8 mouse cellular contexts compared by ENCODE assay signal in the genomic region with DNA sequence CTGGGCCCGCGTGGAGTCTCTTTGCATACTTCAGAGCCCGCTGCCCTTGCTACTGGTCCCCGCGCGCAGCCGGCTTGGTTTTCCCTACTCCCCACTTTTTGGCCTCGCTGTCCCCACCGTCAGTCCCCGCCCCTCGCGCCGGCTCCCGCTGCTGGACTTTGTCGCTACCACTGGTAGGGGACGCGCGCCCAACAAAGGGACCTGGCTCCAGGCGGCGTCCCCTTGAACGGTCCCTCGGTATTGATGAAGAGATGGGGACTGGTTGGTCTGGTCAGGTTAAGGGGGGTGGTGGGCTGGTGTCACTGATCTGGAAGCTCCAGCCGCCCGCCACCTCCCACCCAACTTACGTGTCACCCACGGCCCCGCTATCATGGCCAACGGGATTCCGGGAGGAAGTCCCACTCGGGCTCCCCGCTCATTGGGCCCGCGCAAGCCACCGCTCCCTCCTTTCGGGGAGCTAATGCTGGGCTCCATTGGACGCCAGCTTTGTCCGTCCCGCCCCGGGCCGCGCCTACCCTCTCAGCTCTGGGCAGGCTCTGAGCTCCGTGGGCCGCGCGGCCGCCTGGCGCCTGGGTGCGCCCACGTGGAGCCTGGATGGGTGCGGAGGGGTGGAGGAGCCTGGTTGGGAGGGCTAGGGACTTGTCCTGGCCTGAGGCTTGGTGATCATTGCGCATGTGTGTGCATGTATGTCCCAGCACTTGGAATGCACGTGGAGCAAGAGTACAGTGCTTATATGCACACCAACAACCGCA. TPM values are rescaled to one million over a fixed set of nuclear protein-coding genes. Genes with fewer than 3 reads are reported as not detected.
DNase-seq lines count a peak whose midpoint lies in the region; ATAC-seq lines count a peak whose summit lies in the region.

A gene (minus strand): TSS at position 399 of the 752 bp plus-strand sequence.

- H3K27me3 ChIP-seq in hindbrain, embryonic 15.5 days, result no peaks in the 10 kb centered on the region

- DNase-seq in T-cell, adult 2 months (ENCODE audit: low spot score), result peak; percentile 79
- DNase-seq in cerebellum, postnatal 36 days, result peak; percentile 77 to 86
- peak; percentile 92 to 94 for DNase-seq in frontal cortex, postnatal 36 days (ENCODE audit: low spot score in 2 of 2)
- DNase-seq in left cerebral cortex, adult 11 months (ENCODE audit: low spot score), result peak; percentile 87
- DNase-seq in lung, postnatal 4 days, result peak; percentile 94 to 97
- DNase-seq in retina, postnatal 7 days (ENCODE audit: low read depth, low spot score), result peak; percentile 85
- peak; percentile 93 for DNase-seq in urinary bladder, adult 2 months (ENCODE audit: low spot score)

- peak; percentile 100 for ATAC-seq in hindbrain, embryonic 15.5 days (ENCODE audit: low FRiP score, low read depth)

- WGBS in hindbrain, embryonic 15.5 days, result under 1% methylated on average over 51 of the region's 53 CpGs

- H3K36me3 ChIP-seq in hindbrain, embryonic 15.5 days, result no peaks in the 10 kb centered on the region

- H3K9ac ChIP-seq in hindbrain, embryonic 15.5 days, result peak within 1 kb of the TSS; percentile 63

- H3K4me1 ChIP-seq in hindbrain, embryonic 15.5 days (replicated peaks), result peaks cover 30% of the 10 kb centered on the region

- H3K9me3 ChIP-seq in hindbrain, embryonic 15.5 days, result no peaks in the 10 kb centered on the region

- peak within 1 kb of the TSS; percentile 95 for H3K4me2 ChIP-seq in hindbrain, embryonic 15.5 days

- H3K4me3 ChIP-seq in hindbrain, embryonic 15.5 days, result peak within 1 kb of the TSS; percentile 67

- H3K27ac ChIP-seq in hindbrain, embryonic 15.5 days (replicated peaks), result peak within 1 kb of the TSS; percentile 81

RNA-seq across cellular contexts. Expression of the gene that starts here (rescaled TPM):
- 20.2 and 22.0 TPM in 2 replicates for polyA plus RNA-seq in hindbrain, embryonic 15.5 days (2015; fragmentation: Nextera tagmentation; extraction: Ambion mirVana)
- 74.6 and 89.9 TPM in 2 replicates for polyA plus RNA-seq in urinary bladder, adult 2 months (2012; rRNA removed)

Comparison
In these comparisons a context has a peak if more than half of its experiments do, and no peak if none do; other contexts are left out.
1. Peak in every context shown above with its lines: DNase-seq, ATAC-seq, H3K4me3 ChIP-seq and H3K27ac ChIP-seq.